Mouse (Mus musculus) hindbrain, embryonic 16.5 days (tissue): ENCODE data around the gene Gm20662. TPM values are rescaled to one million over a fixed set of nuclear protein-coding genes. Genes with fewer than 3 reads are reported as not detected.
A peak's percentile ranks its signal among the peaks of the same experiment; 100 is the strongest.

Source experiments
- ATAC-seq: fragments of 200-750 bp; cut with Nextera tagmentation; 2 replicates; pipeline ENCODE4 v1.8.0; 2017; ENCODE audit warnings: moderate TSS enrichment, moderate library complexity
- H3K27ac ChIP-seq: fragments of 300-500 bp; sonication (generic); 2 replicates; pipeline ENCODE4 v1.5.1; 2014; ENCODE audit warnings: low read depth, mild to moderate bottlenecking, control low read depth, low read length, moderate library complexity
- H3K27me3 ChIP-seq: fragments of 300-500 bp; sonication (generic); replicated peaks from 2 replicates; pipeline ENCODE4 v1.6.1; 2014; ENCODE audit warnings: low read length; ENCODE audit not compliant: control insufficient read depth, insufficient read depth
- H3K36me3 ChIP-seq: fragments of 300-500 bp; sonication (generic); 2 replicates; pipeline ENCODE4 v1.6.1; 2014; ENCODE audit warnings: mild to moderate bottlenecking, low read length, moderate library complexity, mixed read lengths; ENCODE audit not compliant: control insufficient read depth, insufficient read depth
- H3K4me1 ChIP-seq: fragments of 300-500 bp; sonication (generic); 2 replicates; pipeline ENCODE4 v1.6.1; 2014; ENCODE audit warnings: low read depth, low read length; ENCODE audit not compliant: control insufficient read depth, insufficient read depth
- H3K4me2 ChIP-seq: fragments of 300-500 bp; sonication (generic); 2 replicates; pipeline ENCODE4 v1.6.1; 2014; ENCODE audit warnings: mild to moderate bottlenecking, low read length, control low read depth, moderate library complexity
- H3K4me3 ChIP-seq: fragments of 300-500 bp; sonication (generic); 2 replicates; pipeline ENCODE4 v1.5.1; 2014; ENCODE audit warnings: mild to moderate bottlenecking, low read length, control low read depth, moderate library complexity
- H3K9ac ChIP-seq: fragments of 300-500 bp; sonication (generic); 2 replicates; pipeline ENCODE4 v1.6.1; 2014; ENCODE audit warnings: low read depth, mild to moderate bottlenecking, control low read depth, low read length, moderate library complexity
- H3K9me3 ChIP-seq: fragments of 300-500 bp; sonication (generic); 2 replicates; pipeline ENCODE4 v1.6.1; 2014; ENCODE audit warnings: mild to moderate bottlenecking, low read length, moderate library complexity; ENCODE audit not compliant: control insufficient read depth
- WGBS: fragments of 180-500 bp; shearing (Covaris S2); extraction: QIAGEN DNeasy Blood & Tissue Kit; methylation state at CpG from one replicate; pipeline ENCODE4 v1.1.7; 2014; 5-methylcytosine and 5-hydroxymethylcytosine counted together
- polyA plus RNA-seq: library from polyadenylated mRNA; unstranded; fragments of >200 nt; fragmentation: Nextera tagmentation; extraction: Ambion mirVana; gene quantifications from 2 replicates; pipeline ENCODE4 v1.2.1, GENCODE M21; 2015

The Gm20662 gene
- polyA plus RNA-seq, 1 experiment from 2014 or later = 1.5 TPM

DNA sequence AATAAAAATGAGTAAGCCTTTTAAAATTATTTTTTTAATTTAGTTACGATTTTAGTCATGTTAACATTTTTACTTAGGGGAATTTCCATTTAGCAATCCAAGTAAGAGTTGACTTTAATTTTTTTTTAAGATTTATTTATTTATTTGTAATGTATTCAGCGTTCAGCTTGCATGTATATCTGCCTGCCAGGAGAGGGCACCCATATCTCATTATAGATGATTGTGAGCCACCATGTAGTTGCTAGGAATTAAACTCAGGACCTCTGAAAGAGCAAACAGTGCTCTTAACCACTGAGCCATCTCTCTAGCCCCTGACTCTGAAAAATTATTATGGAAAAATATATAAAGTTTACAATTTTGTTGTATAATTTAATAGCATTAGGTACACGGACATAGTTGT, 30.4 kb downstream of the Gm20662 start:
- Histone ChIP-seq H3K36me3 (peaks cover 21% of the 10 kb centered on the region), H3K27ac (no peak overlapping the region), H3K9me3 (no peaks in the 10 kb centered on the region), H3K9ac (no peak overlapping the region), H3K4me1 (no peaks in the 10 kb centered on the region), H3K4me3 (no peak overlapping the region), H3K4me2 (no peak overlapping the region), H3K27me3 (no peaks in the 10 kb centered on the region)
- no peak for ATAC-seq
- 94% methylated on average over 3 of the region's 3 CpGs for WGBS

DNA sequence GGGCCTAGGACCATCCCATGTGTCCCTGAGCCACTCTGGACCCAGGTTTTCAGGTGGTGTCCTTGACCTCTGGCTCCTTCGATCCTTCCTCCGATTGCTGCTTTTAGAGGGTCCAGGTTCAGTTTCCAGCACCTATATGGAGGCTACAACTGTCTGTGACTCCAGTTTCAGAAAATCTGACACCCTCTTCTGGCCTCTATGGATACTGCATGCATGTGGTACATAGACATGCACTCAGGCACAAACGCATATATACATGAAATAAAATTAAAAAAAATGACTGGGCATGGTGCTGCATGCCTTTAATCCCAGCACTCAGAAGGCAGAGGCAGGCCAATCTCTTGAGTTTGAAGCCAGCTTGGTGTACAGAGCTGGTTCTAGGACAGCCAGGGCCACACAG, 31.7 kb downstream of the Gm20662 start:
- 98% methylated on average over 3 of the region's 3 CpGs for WGBS
- Histone ChIP-seq H3K36me3 (peaks cover 28% of the 10 kb centered on the region), H3K9ac (no peak overlapping the region)

DNA sequence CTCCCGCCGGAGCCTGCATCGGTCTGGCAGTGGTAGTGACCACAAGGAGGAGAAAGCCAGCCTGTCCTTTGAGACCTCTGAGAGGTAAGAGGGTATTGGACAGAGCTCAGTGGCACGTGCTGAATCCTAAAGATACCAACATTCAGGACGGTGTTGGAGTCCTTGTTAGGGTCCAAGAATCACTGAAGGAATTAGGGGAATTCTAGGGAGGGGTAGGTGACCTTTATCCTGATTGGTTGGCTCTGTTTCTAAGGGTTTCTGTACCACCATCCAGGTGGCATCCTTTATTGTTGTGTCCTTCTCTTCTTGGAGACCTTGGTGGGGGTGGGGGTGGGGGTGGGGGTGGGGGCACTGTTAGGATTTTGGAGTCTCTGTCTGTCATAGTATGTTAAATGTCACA, 36.0 kb downstream of the Gm20662 start:
- no peak overlapping the region for H3K4me2 ChIP-seq
- no peaks in the 10 kb centered on the region for H3K4me1 ChIP-seq
- no peak overlapping the region for H3K9ac ChIP-seq
- no peak for ATAC-seq
- H3K27ac ChIP-seq = no peak overlapping the region
- WGBS = 95% methylated on average over 5 of the region's 5 CpGs
- H3K9me3 ChIP-seq = no peaks in the 10 kb centered on the region
- no peaks in the 10 kb centered on the region for H3K27me3 ChIP-seq
- H3K36me3 ChIP-seq = peaks cover 30% of the 10 kb centered on the region
- H3K4me3 ChIP-seq = no peak overlapping the region

More for the DNA sequence above, 31.7 kb downstream of the Gm20662 start:
- Histone ChIP-seq H3K9me3 (no peaks in the 10 kb centered on the region), H3K4me1 (no peaks in the 10 kb centered on the region), H3K27ac (no peak overlapping the region), H3K4me3 (no peak overlapping the region), H3K4me2 (no peak overlapping the region), H3K27me3 (no peaks in the 10 kb centered on the region)
- ATAC-seq = no peak

DNA sequence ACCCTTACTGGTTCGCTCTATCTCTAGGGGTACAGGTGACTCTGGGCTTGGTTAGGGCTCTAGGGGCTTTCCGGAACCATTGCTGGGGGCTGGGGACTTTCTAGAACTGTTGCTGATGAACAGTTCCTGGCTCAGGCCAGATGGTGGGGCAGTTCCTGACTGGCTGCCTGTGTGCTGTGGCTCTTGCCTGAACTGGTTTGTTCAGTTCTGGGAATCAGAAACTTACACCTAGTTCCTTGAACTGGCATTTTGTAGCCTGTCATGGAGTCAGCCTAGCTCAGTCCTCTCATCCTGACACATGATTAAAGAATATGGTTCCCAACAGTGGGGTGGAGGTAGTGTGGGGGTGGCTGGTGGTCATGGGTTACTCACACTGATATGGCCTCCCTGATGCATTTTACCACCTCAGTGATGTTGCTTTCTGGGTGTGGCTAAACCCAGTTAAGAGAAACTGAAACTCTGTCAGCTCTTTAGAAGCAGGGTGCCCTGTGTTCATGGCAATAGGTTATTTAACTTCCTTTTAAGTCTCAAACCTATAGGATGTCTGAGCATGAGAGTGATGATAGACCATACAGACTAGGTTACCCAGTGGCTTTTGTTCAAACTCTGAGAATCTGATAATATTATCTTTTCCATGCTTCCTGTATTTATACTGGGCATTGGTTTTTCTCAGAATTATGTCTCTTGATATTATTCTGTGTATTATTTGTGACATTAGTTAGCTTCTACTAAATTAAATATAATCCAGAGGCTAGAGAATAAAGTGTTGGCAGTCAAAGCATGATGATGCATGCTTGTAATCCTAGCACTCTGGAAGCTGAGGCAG, 39.4 kb downstream of the Gm20662 start:
- H3K27me3 ChIP-seq = no peaks in the 10 kb centered on the region
- H3K4me3 ChIP-seq = no peak overlapping the region
- peaks cover 21% of the 10 kb centered on the region for H3K36me3 ChIP-seq
- WGBS = 94% methylated on average over 2 of the region's 2 CpGs
- no peaks in the 10 kb centered on the region for H3K9me3 ChIP-seq
- no peak overlapping the region for H3K27ac ChIP-seq
- ATAC-seq = no peak
- H3K9ac ChIP-seq = no peak overlapping the region
- no peaks in the 10 kb centered on the region for H3K4me1 ChIP-seq
- no peak overlapping the region for H3K4me2 ChIP-seq

DNA sequence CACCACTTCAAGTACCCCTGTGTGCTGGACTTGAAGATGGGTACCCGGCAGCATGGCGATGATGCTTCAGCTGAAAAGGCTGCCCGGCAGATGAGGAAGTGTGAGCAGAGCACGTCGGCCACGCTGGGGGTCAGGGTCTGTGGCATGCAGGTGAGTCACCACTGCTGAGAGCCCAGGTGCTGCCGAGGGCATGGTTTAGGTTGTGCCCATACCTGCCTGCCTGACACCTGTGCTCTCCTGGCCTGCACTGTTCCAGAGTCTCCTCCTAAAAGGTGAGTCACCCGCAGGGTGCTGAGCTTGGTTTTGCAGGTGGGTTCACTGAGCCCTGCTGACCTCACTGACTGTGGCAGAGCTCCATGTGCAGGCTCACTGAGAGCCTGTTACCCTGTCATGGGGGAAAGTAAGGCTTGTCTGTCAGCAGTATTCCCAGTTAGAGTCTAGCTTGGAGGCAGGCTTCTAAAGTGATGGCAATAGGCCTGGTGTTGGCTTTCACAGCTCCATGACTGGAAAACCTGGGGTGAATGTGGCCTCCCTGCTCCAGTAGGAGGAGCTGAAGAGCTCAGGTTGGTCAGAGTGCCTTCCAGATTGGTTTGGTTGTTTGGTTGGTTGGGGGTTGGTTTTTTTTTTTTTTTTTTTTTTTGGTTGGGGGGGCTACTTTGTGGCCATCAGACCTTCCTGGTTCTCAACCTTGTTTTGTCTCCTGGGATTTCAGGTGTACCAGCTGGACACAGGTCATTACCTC, 48.8 kb downstream of the Gm20662 start:
- Histone ChIP-seq H3K9ac (no peak overlapping the region), H3K4me2 (no peak overlapping the region), H3K9me3 (no peaks in the 10 kb centered on the region), H3K27me3 (no peaks in the 10 kb centered on the region), H3K27ac (no peak overlapping the region), H3K36me3 (peaks cover 41% of the 10 kb centered on the region), H3K4me3 (no peak overlapping the region), H3K4me1 (peaks cover 12% of the 10 kb centered on the region)
- WGBS = 98% methylated on average over 8 of the region's 8 CpGs
- no peak for ATAC-seq

DNA sequence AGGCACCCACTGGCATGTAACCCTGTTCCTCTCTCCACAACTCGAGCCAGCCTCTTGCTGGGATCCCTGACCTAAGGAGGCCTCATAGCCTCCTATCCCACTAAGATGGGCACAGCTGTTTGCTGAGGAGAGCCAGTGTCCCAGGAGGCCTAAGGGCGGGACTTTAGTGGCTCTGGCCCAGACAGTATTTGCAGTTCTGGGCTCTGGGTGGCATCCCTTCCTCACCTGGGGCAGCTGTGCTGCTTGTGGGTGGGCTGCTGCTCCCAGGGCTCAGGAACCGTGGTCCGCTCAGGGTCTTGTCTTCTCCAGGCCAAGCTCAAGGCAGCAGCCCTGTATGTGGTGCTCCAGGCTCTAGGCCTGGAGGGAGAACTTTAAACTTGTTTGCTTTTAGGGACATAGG, 50.4 kb downstream of the Gm20662 start:
- no peak overlapping the region for H3K4me3 ChIP-seq
- H3K9me3 ChIP-seq = no peaks in the 10 kb centered on the region
- H3K9ac ChIP-seq = no peak overlapping the region
- no peak overlapping the region for H3K4me2 ChIP-seq
- H3K27ac ChIP-seq = no peak overlapping the region
- H3K36me3 ChIP-seq = peaks cover 36% of the 10 kb centered on the region
- no peak for ATAC-seq
- H3K27me3 ChIP-seq = no peaks in the 10 kb centered on the region
- H3K4me1 ChIP-seq = peaks cover 15% of the 10 kb centered on the region
- WGBS = 91% methylated on average over 4 of the region's 4 CpGs

DNA sequence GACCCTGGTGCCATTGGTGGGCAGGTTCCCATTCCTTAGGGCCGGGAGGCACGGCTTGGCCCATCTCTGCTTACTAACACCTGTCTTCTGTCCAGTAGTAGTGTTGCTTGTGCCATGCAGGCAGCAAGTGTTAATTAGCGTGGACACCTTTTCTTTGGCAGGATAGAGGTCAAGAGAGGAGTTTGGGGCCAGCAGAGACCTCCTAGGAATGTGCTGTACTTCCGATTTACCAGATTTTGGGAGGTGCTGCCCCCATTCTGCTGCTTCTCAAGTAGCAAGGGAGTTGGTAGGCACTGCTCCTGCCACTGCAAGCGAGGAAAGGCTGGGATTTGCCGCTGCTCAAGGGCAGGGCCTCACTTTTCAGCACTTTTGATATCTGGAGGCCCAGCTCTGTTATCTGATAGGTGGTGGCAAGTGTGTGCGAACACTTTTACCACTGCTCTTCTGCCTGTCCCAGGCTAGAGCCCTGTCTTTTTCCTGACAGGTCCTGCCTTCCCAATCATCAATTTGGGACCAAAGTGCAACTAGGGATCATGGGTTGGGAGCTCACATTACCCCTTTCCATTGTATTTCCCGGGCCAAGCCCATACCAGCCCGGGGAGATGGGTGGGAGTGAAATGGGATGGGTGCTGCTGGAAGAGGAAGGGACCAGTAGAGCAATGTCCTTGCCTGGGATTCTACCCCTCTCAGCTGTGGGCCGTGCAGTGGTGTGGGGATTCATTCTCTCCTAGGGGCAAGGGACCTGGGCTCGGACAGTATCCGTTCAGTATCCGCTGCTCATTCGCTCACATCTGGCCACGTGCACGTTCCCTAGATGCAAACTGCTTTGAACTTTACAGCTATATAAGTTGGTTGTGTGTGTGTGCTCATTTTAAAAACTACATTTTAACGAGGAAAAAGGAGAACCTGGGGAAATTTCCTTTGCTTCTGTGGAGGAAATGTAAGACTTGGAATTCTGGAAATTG, 51.7 kb downstream of the Gm20662 start:
- Histone ChIP-seq H3K9me3 (no peaks in the 10 kb centered on the region), H3K9ac (no peak overlapping the region; the same call in 1 of the 2 replicates), H3K27ac (peak overlapping the region; percentile 70; the same call in 1 of the 2 replicates), H3K4me2 (peak overlapping the region; percentile 91), H3K27me3 (no peaks in the 10 kb centered on the region), H3K4me3 (peak overlapping the region; percentile 72), H3K4me1 (peaks cover 17% of the 10 kb centered on the region), H3K36me3 (peaks cover 28% of the 10 kb centered on the region)
- ATAC-seq = no peak
- 54% methylated on average over 17 of the region's 17 CpGs for WGBS

DNA sequence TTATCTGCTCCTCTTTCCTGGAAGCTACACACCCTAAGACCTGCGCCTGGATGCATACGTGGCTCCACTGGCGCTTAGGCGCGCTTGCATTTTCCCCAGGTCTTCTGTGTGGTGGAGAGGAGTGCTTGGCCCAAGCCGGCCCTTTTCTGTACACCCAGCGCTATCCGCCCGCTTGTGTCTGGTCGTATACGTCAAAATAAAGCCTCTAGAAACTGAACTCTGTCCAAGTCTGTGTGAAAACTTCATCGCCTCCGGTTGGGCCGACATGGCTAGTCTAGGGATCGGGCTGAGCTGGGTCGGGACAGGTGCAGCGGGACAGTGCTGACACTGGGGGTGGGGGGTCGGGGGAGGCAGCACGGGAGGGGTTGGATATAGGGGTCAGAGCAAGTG, 52.4 kb downstream of the Gm20662 start:
- peak overlapping the region; percentile 70 for H3K27ac ChIP-seq
- peak overlapping the region; percentile 72 for H3K4me3 ChIP-seq
- H3K4me2 ChIP-seq = peak overlapping the region; percentile 91
- peaks cover 28% of the 10 kb centered on the region for H3K36me3 ChIP-seq
- no peaks in the 10 kb centered on the region for H3K9me3 ChIP-seq
- H3K27me3 ChIP-seq = no peaks in the 10 kb centered on the region
- peak; percentile 43 for ATAC-seq
- peaks cover 21% of the 10 kb centered on the region for H3K4me1 ChIP-seq
- WGBS = under 1% methylated on average over 17 of the region's 19 CpGs
- H3K9ac ChIP-seq = peak overlapping the region; percentile 66
